Mouse (Mus musculus) spleen, embryonic (tissue): ENCODE measurements around the gene Gm13757.
"Not testable (repeated sequence)": the region's sequence is repeated elsewhere in the genome, so short reads cannot be mapped to it uniquely, and the experiment has no call there.

ENCODE experiments used
- CTCF ChIA-PET: fragments of 350-600 bp; sonication (Branson Sonifier 250); formaldehyde crosslinking; loops from one replicate; lab custom pipeline; 2022; lab: Charles Lee

Gm13757 gene

GRCm38 (mm10) chr2:88449031-88449430 lies at the start of gene Gm13757:
TSS of gene Gm13757 (minus strand) at chr2:88449131.
- CTCF ChIA-PET = no interaction called here

GRCm38 (mm10) chr2:88493020-88493419 lies 44.1 kb upstream of the Gm13757 start, which contains the start of gene Olfr1185-ps1:
TSS of gene Olfr1185-ps1 (plus strand) at chr2:88493320.
- CTCF ChIA-PET = no interaction called here

DNA sequence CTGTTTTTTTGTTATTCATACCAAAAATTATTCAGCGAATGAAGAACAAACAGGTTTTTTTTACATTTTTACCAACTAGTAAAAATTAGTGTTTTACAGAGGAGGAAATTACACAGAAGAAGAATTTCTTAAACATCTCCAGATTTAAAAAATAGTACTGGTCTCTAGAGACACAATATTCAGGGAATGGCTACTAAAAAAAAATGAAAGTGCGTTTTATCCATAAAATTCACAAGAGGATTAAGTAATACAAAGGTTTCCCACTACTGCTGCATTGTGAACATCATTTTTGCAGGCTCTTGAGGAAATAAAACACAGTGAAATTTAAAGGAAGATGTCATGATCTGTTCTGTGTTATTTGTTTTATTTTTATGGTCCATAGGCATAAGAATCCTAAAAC lies 34.4 kb upstream of the Gm13757 start, which contains the start of gene Olfr1184:
Olfr1184 (plus strand) TSS at position 301 of the 400 bp plus-strand sequence.
- CTCF ChIA-PET = no interaction called here

GRCm38 (mm10) chr2:88454567-88454966 lies 5.6 kb upstream of the Gm13757 start, which contains the start of gene Olfr1183:
TSS of gene Olfr1183 (plus strand) at chr2:88454867.
- CTCF ChIA-PET = not testable (repeated sequence)

DNA sequence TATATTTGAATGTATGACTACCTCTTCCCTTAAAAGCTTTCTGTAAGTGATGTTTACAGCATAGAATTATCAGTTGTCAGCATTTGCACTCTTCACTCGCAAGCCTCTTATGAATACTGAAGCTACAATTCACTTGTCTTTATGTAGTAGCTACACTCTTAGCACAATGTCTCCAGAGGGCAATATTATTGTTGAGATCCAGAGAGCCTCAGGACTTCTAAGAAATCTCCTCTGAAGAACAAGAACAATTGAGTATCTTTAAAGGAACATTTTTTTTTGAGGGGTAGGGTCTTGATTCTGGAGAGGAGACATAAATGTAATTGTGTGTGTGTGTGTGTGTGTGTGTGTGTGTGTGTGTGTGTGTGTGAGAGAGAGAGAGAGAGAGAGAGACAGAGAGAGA lies 22.9 kb downstream of the Gm13757 start, which contains the start of gene Olfr1181:
Olfr1181 (minus strand) TSS at position 101 of the 400 bp plus-strand sequence.
- CTCF ChIA-PET = no interaction called here

GRCm38 (mm10) chr2:88419051-88419450 lies 29.9 kb downstream of the Gm13757 start, which contains the start of gene Olfr1180:
TSS of gene Olfr1180 (minus strand) at chr2:88419151.
- CTCF ChIA-PET = no interaction called here

- CTCF ChIA-PET = no interaction called here
These were observed 42.6 kb downstream of the Gm13757 start, which contains the start of gene Olfr1179 for GRCm38 (mm10) chr2:88406353-88406752. TSS of gene Olfr1179 (minus strand) at chr2:88406453.
